Mouse (Mus musculus) kidney, postnatal 10 days (tissue): Measurements from ENCODE around the gene Derl3.
"Not testable (repeated sequence)": the region's sequence is repeated elsewhere in the genome, so short reads cannot be mapped to it uniquely, and the experiment has no call there.

Experiments used
- DNase-seq: peaks from one replicate; pipeline ENCODE4 v3.0.0; 2021; ENCODE audit warnings: mixed read lengths

The Derl3 gene

GRCm38 (mm10) chr10:75893089-75893750 is at the start of gene Derl3:
TSS of gene Derl3 (plus strand) at chr10:75893413.
- peak; percentile 95 for DNase-seq

- DNase-seq, result not testable (repeated sequence)
Measured at GRCm38 (mm10) chr10:75843898-75844297, 49.3 kb upstream of the Derl3 start.

- no peak for DNase-seq
Measured at GRCm38 (mm10) chr10:75844800-75845199, 48.4 kb upstream of the Derl3 start.

DNA sequence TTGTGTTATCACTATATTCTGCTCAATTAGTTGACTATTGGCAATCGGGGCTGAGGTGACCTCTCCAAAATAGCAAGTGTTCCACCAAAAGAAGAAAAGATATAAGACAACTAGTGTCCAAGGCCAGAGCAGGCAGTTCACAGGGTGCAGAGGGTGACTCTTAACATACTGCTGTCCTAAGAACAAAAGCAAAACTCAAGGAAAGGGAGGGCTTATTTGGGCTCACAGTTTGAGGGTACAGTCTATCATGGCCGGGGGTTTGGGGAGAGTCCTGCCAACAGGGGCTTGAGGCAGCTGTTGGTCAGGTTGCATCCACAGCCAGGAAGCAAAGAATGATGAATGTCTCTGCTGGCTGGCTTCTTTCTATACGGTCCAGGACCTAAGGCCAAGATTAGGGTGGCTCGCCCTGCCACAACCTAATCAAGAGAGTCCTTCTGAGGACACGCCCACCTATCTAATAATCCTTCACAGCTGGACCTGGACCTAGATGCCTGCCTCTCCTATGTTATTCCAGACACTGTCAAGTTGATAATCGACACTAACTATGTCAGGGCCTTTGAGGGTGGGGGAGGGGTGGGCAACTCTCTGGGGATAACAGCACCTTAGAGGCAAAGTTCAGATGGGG is 47.8 kb upstream of the Derl3 start:
- no peak for DNase-seq

DNA sequence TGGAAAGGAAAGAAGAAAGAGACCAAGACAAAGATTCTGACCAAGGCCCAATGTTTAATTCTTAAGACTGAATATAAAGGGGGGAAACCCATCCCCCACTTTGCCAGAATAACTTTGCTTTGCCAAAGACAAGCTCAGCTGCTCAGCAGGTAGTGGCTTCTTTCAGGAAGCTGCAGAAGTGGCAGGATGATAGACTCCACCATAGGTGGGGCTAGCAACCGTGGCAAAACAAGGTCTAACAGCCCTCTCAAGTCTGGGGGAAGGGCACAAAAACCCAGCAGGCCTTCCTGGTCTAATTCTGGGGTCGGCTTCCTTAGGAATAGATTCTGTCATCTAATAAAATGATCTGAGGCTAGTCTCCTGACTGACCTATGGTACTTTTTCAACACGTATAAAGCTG is 44.8 kb upstream of the Derl3 start:
- no peak for DNase-seq

DNA sequence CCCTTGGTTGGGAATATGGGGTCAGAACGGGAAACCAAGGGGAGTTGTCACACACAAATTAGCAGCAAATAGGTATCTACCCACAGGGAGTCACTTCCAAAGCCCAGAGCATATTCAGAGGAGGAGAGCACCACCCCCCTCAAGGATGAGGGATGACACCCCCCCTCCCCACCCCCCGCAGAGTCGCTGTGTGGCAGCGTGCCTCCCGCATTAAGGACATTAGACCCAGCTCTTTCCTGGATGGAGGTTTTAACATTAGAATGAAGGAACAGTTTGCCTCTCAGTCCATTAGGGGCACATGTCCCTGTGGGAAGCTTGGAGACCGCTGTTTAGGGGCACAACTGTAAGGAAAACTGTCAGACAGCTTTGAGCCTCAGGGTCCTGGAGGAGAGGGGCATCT is 42.1 kb upstream of the Derl3 start:
- DNase-seq, result no peak

- DNase-seq, result no peak
Measured at GRCm38 (mm10) chr10:75851681-75852080, 41.5 kb upstream of the Derl3 start.

DNA sequence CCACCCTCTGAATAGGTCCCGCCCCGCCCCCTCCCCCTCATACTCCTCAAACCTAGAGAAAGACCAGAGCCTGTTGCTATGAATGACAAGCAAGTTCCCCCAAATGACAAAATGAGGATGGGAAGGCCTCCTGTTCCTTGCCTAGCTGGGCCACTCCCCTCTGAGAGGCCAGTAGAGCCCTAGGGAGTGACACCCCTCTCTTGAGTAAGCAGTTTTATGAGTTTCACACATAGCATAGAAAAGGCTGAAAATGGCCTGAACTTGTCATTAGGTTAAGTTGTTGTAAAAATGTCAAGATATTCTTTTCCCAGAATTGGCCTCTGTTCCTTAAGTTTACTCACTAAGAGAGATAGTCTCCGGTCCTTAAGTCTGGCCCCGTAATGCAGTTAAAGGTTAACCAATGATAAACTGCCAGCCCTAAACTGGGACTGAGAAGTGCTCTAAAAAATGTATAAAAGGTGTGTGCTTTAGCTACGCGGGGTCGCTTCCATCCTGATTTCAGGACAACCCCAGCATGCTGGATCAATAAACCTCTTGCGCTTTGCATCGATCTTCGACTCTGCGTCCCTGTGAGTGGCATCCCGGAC is 40.6 kb upstream of the Derl3 start:
- DNase-seq, result no peak

GRCm38 (mm10) chr10:75853452-75853851 is 39.8 kb upstream of the Derl3 start:
- DNase-seq, result peak; percentile 92

DNA sequence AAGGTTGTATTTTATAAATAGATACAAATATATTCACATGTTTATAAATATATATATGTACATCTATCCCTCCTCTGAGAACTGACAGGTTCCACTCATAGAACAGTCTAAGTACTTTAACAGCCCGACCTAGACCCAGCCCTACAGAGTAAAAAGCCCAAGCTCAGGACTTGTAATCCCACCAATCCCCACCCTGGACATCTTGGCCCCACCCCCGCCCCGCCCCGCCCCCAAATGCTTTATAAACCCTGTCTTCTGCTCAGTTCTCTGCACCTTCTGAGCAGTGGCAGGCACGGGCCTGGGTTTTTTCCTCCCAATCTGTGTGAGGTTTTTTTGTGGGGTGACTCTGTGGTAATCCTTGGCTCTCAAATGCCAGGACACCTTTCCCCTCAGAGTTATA is 39.1 kb upstream of the Derl3 start:
- no peak for DNase-seq

- DNase-seq, result no peak
Measured at GRCm38 (mm10) chr10:75854791-75855190, 38.4 kb upstream of the Derl3 start.

DNA sequence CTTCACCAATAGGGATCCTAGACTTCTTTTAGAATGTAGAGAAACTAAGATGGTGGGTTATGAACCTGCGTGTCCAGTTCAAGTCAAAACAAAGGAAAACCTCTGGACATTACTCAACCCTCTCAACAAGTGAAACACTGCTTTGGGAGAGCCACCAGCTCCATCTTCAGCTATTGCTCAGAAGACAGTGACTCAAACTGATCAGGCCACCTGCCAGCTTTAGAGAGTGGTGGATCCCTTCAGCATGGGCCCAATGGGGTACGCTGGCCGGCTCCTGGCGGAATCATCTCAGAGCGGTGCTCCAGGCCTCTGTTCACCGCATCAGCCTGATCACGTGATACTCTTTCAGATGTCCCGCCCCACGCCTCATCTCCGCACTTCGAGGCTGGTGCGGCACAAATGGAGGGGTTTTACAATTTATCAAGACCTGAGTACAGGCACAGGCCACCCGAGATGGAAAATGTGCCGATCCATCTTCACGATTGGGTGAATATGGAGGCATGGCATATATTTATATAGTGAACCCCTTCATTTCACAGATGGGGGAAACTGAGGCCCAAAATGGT is 37.7 kb upstream of the Derl3 start:
- no peak for DNase-seq

- no peak for DNase-seq
Measured at GRCm38 (mm10) chr10:75856155-75856907, 36.9 kb upstream of the Derl3 start.

- DNase-seq, result no peak
Measured at GRCm38 (mm10) chr10:75856976-75857375, 36.2 kb upstream of the Derl3 start.

- peak; percentile 29 for DNase-seq
Measured at GRCm38 (mm10) chr10:75857598-75857997, 35.6 kb upstream of the Derl3 start.

DNA sequence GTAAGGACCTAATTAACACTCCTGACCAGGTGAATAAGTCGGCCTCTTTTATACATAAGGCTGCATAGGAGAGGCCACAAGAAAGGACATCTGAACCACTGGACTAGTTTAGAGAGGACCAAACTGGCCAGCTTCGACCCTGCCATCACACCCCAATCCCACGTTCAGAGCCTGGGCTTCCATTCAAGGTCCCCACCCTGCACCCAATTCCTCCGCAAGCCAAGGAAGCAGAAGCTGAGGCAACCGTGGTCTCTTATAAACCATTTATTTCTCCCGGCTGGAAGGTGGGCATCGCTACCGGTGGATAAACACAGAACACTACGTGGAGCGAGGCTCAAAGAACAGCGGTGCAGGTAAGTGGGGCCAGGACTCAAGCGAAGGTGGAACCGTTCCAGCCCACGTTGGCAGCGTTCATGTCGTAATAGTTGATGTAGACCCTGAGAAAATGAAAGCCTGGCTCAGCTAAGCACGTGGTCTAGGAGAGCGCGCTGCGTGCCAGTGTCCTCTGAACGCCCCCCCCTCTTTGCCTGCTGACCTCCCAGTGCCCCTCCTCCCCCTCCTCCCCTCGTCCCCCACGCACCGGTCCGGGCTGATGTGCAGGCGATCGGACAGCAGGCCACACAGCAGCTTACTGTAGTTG is 34.0 kb upstream of the Derl3 start:
- peak; percentile 57 for DNase-seq

DNA sequence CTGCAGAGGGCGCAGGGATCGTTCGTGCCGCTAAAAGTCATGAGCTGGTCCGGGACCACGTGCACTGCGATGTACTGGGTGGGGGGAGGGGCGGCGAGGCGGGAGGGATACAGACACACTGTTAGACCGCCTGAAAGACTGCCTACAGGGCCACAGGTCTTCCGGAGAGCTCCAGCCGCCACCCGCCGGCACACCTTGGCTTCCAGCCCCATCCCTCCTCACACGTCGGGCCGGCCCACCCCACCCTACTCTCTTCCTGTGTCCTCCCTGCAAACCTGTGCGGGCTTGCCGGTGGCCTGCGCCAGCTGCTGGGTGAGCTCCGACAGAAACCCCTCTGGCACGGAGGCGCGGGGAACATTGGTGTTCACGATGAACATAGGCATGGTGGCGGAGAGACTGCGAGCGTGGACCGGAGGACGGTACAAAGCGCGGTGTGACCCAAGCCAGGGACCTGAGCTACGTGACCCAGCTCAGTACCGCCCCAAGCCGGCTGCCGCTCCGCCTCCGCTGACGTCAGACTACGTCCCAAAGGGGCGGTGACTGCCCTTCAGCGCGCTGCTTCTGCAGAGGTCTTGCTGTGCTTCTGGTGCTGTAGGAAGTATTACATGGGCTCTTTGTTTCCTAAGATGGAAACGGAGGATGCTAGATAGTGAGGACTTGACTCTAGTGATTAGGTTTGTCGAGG is 33.3 kb upstream of the Derl3 start, which contains the start of gene Mif:
Gene Mif, minus strand, starts transcription at position 455 of the 685 bp plus-strand sequence.
- peak; percentile 94 for DNase-seq

GRCm38 (mm10) chr10:75860746-75861145 is 32.5 kb upstream of the Derl3 start:
- DNase-seq, result peak; percentile 42

DNA sequence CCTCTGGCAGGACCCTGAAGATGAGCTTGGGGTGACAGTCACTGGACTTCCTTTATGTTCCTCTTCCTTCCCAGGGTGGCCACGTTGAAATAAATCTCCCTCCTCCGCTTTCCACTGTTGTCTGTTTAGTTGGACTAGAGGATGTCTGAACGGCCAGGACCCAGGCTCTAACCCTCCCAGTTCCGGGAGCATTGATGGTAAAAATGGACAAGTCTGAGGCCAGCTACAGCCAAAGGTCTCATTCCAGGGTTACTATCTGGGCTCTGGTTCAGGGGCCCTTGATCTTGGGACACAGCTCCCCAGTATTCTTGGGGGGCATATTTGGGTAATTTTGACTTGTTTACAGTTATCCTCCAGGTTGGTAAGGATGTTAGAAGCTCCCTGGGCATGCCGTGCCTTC is 31.6 kb upstream of the Derl3 start:
- DNase-seq, result no peak

DNA sequence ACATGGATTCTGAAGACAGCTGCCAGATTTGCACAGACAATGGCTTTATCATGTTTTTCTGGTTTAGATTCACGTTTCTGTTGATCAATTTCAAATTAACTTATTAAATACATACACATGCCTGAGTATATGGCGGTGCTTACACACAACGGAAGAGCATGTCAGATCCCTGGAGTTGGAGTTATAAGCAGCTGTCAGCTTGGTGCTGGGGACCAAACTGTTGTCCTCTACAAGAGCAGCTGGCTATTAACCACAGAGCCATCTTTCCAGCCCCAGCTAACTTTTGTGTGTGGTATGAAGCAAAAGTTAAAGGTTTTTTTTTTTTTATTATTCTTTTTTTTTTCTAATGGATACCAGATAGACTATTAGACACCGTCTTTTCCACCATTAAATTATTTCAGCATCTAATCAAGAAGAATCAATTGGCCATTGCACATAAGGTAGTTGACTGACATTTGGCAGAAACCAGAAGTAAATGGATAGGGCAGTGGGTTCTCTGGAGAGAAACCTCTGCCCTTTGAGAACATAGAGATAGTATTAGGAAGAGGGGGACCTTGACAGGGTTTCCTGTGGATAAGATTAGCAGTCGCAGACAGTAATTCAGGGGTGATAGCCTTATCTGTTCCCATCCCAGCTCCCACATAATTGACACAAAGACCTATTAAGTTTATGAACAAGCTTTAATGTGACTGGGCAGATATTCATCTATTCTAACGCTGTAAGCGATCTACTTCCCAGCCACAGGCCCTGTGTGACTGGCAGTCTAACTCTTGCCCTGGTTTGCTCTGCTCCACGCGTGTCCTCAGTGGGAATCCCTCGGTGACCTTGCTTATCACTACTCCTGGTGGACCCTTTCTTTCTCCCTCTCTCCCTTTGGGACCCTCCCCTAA is 20.9 kb upstream of the Derl3 start:
- DNase-seq, result no peak
